Mouse (Mus musculus) spleen, postnatal 0 days (tissue): ENCODE data around the gene Zc3h12c. TPM values are rescaled to one million over a fixed set of nuclear protein-coding genes. Genes with fewer than 3 reads are reported as not detected.

Experiments
- polyA plus RNA-seq: library from polyadenylated mRNA; unstranded; fragments of >200 nt; fragmentation: Nextera tagmentation; extraction: Ambion mirVana; gene quantifications from 2 replicates; pipeline ENCODE4 v1.2.1, GENCODE M21; 2015

The Zc3h12c gene
- polyA plus RNA-seq, result 0.82 and 0.91 TPM in 2 replicates

GRCm38 (mm10) chr9:52167863-52168685 is at the start of gene Zc3h12c:
Zc3h12c (minus strand) TSS chr9:52168572.

Other genes with a start within 250 kb of the Zc3h12c start
- gene Fdx1, start 205.0 kb downstream of the Zc3h12c start, polyA plus RNA-seq, result 40.2 and 50.1 TPM in 2 replicates
- gene Rdx, start 121.4 kb downstream of the Zc3h12c start, polyA plus RNA-seq, result 67.3 and 68.3 TPM in 2 replicates